Mouse (Mus musculus): ENCODE data around the gene Arpc4.

- TF ChIP-seq MYC (IDR thresholded peaks at IDR 0.05; ENCODE audit: low read depth, low read length) (no peak), CTCF (conservative IDR thresholded peaks at IDR 0.05 in 1 of 2, IDR thresholded peaks at IDR 0.05 in 1 of 2; ENCODE audit: low read depth in 2 of 2, low read length in 2 of 2) (no peak), CHD2 (IDR thresholded peaks at IDR 0.05; ENCODE audit: low read length) (no peak), ETS1 (conservative IDR thresholded peaks at IDR 0.05; ENCODE audit: low read depth, low read length) (no peak), JUND (conservative IDR thresholded peaks at IDR 0.05; ENCODE audit: low read depth, low read length) (no peak), USF2 (conservative IDR thresholded peaks at IDR 0.05; ENCODE audit: low read depth, low read length) (no peak), POLR2A (IDR thresholded peaks at IDR 0.05; ENCODE audit: low read depth, low read length) (no peak), EP300 (IDR thresholded peaks at IDR 0.05; ENCODE audit: low read length) (no peak), MAZ (IDR thresholded peaks at IDR 0.05; ENCODE audit: low read depth, low read length) (no peak)
Observed at GRCm38 (mm10) chr6:113366639-113367038, 11.3 kb upstream of the Arpc4 start.
